Mouse (Mus musculus): ENCODE results near the gene Dap. TPM values are rescaled to one million over a fixed set of nuclear protein-coding genes. Genes with fewer than 3 reads are reported as not detected.

The Dap gene
- polyA plus RNA-seq, 1 experiment from 2014 or later: 59.4 TPM

DNA sequence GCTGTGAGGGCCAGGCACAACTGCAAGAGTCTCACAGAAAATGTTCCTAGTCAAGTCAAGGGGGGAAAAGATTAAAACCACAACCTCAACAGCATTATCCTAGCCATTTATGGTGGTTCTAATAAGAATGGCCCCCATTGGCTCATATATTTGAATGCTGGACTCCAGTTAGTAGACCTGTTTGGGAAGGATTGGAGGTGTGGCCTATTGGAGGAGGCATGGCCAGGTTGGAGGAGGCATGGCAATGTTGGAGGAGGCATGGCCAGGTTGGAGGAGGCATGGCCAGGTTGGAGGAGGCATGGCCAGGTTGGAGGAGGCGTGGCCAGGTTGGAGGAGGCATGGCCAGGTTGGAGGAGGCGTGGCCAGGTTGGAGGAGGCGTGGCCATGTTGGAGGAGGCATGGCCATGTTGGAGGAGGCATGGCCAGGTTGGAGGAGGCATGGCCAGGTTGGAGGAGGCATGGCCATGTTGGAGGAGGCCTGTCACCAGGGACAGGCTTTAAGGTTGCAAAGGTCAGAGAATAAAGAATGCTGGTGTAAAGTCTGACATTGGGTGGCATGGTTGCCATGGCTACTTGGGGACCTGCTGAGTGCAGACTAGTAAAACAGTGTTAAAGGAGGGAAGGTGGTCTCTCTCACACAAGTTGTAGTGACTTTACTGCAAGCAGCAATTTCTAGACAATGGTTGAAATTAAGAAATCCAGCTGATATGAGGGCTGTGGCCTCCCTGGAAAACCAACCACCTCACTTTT lies 93.1 kb downstream of the Dap start:
- no peak overlapping the region for H3K4me3 ChIP-seq
- peaks cover 16% of the 10 kb centered on the region for H3K4me1 ChIP-seq
- ATAC-seq (ENCODE audit: low FRiP score): no peak
- H3K27ac ChIP-seq: no peak overlapping the region
- no peak overlapping the region for H3K9ac ChIP-seq
- no peaks in the 10 kb centered on the region for H3K27me3 ChIP-seq
- H3K36me3 ChIP-seq: no peaks in the 10 kb centered on the region
- H3K9me3 ChIP-seq (replicated peaks): no peaks in the 10 kb centered on the region
- 89% methylated on average over 3 of the region's 3 CpGs for WGBS
- H3K4me2 ChIP-seq (replicated peaks): no peak overlapping the region

GRCm38 (mm10) chr15:31318158-31318955 lies 94.2 kb downstream of the Dap start:
- H3K36me3 ChIP-seq: no peaks in the 10 kb centered on the region
- no peaks in the 10 kb centered on the region for H3K9me3 ChIP-seq (replicated peaks)
- no peak overlapping the region for H3K27ac ChIP-seq
- H3K27me3 ChIP-seq: no peaks in the 10 kb centered on the region
- H3K9ac ChIP-seq: no peak overlapping the region
- peaks cover 16% of the 10 kb centered on the region for H3K4me1 ChIP-seq
- no peak for ATAC-seq (ENCODE audit: low FRiP score)
- no peak overlapping the region for H3K4me2 ChIP-seq (replicated peaks)
- no peak overlapping the region for H3K4me3 ChIP-seq
- WGBS: 28% methylated on average over 6 of the region's 6 CpGs

DNA sequence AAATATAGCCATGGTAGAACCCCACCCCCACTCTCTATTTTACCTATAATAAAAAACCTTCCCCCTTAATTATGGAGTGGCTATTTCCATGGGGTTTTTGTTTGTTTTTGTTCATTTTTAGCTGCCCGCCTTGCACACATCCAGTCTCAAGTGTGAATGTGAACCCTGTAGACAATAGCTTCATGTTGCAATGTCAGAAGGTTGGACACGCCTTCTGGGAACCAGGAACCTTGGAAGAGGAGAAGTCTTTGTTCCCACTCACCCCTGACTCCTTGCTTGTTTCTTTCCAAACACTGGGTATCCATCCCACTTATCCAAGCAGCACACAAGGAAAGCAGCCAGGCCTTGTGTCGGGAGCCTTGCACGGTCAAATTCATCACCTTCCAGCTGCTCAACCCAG lies 94.9 kb downstream of the Dap start:
- Histone ChIP-seq H3K4me1 (peaks cover 16% of the 10 kb centered on the region), H3K9ac (no peak overlapping the region), H3K36me3 (no peaks in the 10 kb centered on the region), H3K27ac (no peak overlapping the region), H3K4me3 (no peak overlapping the region), H3K27me3 (no peaks in the 10 kb centered on the region), H3K4me2 (replicated peaks) (no peak overlapping the region), H3K9me3 (replicated peaks) (no peaks in the 10 kb centered on the region)
- no peak for ATAC-seq (ENCODE audit: low FRiP score)
- 40% methylated on average over 4 of the region's 4 CpGs for WGBS

- Histone ChIP-seq H3K9me3 (replicated peaks) (no peaks in the 10 kb centered on the region), H3K36me3 (no peaks in the 10 kb centered on the region), H3K4me3 (no peak overlapping the region), H3K9ac (no peak overlapping the region), H3K27me3 (no peaks in the 10 kb centered on the region), H3K27ac (no peak overlapping the region), H3K4me2 (replicated peaks) (no peak overlapping the region), H3K4me1 (peaks cover 16% of the 10 kb centered on the region)
- ATAC-seq (ENCODE audit: low FRiP score): no peak
- WGBS: 61% methylated on average over 12 of the region's 12 CpGs
Measured at GRCm38 (mm10) chr15:31320598-31321377, 96.7 kb downstream of the Dap start.

DNA sequence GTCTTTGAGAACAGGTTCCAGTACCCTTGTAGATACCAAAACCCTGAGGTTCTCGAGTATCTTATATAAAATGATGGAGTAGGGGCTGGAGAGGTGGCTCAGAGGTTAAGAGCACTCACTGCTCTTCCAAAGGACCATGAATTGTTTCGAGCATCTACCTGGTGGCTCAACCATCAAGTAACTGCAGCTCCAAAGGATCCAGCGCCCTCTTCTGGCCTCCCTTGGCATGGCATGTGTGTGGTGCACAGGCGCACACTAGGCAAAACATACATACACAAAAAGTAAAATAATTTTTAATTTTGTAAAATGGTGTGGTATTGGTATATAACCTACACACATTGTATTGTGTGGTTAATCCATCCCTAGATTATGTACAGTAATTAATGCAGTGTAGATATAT lies 99.6 kb downstream of the Dap start:
- ATAC-seq (ENCODE audit: low FRiP score): no peak
- H3K36me3 ChIP-seq: no peaks in the 10 kb centered on the region
- H3K9me3 ChIP-seq (replicated peaks): no peaks in the 10 kb centered on the region
- no peak overlapping the region for H3K9ac ChIP-seq
- no peak overlapping the region for H3K27ac ChIP-seq
- H3K4me3 ChIP-seq: no peak overlapping the region
- no peaks in the 10 kb centered on the region for H3K27me3 ChIP-seq
- no peak overlapping the region for H3K4me2 ChIP-seq (replicated peaks)
- H3K4me1 ChIP-seq: peaks cover 6% of the 10 kb centered on the region
- WGBS: 83% methylated on average over 4 of the region's 4 CpGs

Other genes with a start within 250 kb of the Dap start
- gene Ankrd33b, start 143.4 kb downstream of the Dap start, polyA plus RNA-seq (2016; fragmentation: Nextera tagmentation; extraction: Ambion mirVana): 0.85 and 0.87 TPM in 2 replicates
- 2.8 and 2.9 TPM in 2 replicates for gene Ropn1l, start 229.4 kb downstream of the Dap start, polyA plus RNA-seq (2016; fragmentation: Nextera tagmentation; extraction: Ambion mirVana)